Mouse (Mus musculus) neural tube, embryonic 11.5 days (tissue): ENCODE data around the gene Gm20431. TPM values are rescaled to one million over a fixed set of nuclear protein-coding genes. Genes with fewer than 3 reads are reported as not detected.

Experiments used
- ATAC-seq: fragments of 200-750 bp; cut with Nextera tagmentation; 2 replicates; pipeline ENCODE4 v1.8.0; 2017; ENCODE audit warnings: moderate number of reproducible peaks, mild to moderate bottlenecking, moderate TSS enrichment, moderate library complexity; ENCODE audit not compliant: insufficient read depth, low FRiP score, low TSS enrichment
- DNase-seq: peaks from one replicate; pipeline ENCODE4 v3.0.0-alpha.2; 2015; ENCODE audit warnings: low spot score
- H3K27ac ChIP-seq: fragments of 300-500 bp; sonication (generic); 2 replicates; pipeline ENCODE4 v1.5.1; 2014; ENCODE audit warnings: low read depth, mild to moderate bottlenecking, low read length
- H3K27me3 ChIP-seq: fragments of 300-500 bp; sonication (generic); 2 replicates; pipeline ENCODE4 v1.6.1; 2014; ENCODE audit warnings: mild to moderate bottlenecking, low read length, mixed read lengths; ENCODE audit not compliant: control insufficient read depth, insufficient read depth
- H3K36me3 ChIP-seq: fragments of 300-500 bp; sonication (generic); 2 replicates; pipeline ENCODE4 v1.6.1; 2014; ENCODE audit warnings: mild to moderate bottlenecking, low read length, moderate library complexity, mixed read lengths; ENCODE audit not compliant: control insufficient read depth, insufficient read depth
- H3K4me1 ChIP-seq: fragments of 300-500 bp; sonication (generic); 2 replicates; pipeline ENCODE4 v1.6.1; 2014; ENCODE audit warnings: low read length, mixed read lengths; ENCODE audit not compliant: control insufficient read depth, insufficient read depth
- H3K4me2 ChIP-seq: fragments of 300-500 bp; sonication (generic); 2 replicates; pipeline ENCODE4 v1.6.1; 2014; ENCODE audit warnings: low read depth, mild to moderate bottlenecking, moderate library complexity
- H3K4me3 ChIP-seq: fragments of 300-500 bp; sonication (generic); 2 replicates; pipeline ENCODE4 v1.5.1; 2014; ENCODE audit warnings: low read depth, low read length
- H3K9ac ChIP-seq: fragments of 300-500 bp; sonication (generic); 2 replicates; pipeline ENCODE4 v1.6.1; 2014; ENCODE audit warnings: mild to moderate bottlenecking, low read length
- H3K9me3 ChIP-seq: fragments of 300-500 bp; sonication (generic); 2 replicates; pipeline ENCODE4 v1.6.1; 2016; ENCODE audit warnings: low read length; ENCODE audit not compliant: control insufficient read depth
- WGBS: fragments of 180-500 bp; shearing (Covaris S2); extraction: QIAGEN DNeasy Blood & Tissue Kit; methylation state at CpG from one replicate; pipeline ENCODE4 v1.1.7; 2014; 5-methylcytosine and 5-hydroxymethylcytosine counted together
- polyA plus RNA-seq: library from polyadenylated mRNA; unstranded; fragments of >200 nt; fragmentation: Nextera tagmentation; extraction: Ambion mirVana; gene quantifications from 2 replicates; pipeline ENCODE4 v1.2.1, GENCODE M21; 2014

Gm20431 gene
- polyA plus RNA-seq, 1 experiment from 2014 or later, result not detected

DNA sequence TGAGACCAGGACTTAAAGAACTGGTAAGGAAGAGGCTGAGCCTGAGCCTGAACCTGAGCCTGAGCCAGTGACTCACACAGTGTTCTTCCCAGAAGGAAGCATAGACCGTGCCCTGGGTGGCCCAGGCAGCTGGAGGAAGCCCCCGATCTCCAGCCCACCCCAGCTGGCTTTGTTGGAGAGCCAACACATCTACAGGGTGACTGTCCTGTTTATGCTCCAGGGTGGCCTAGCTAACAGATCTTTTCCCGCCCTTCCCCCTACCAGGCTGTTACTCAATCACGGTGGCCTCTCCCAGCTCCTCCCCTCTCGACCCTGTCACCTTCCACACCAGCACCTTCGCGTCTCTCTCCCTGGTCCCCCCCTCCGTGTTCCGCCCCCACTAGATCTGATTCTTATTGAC lies 74.3 kb downstream of the Gm20431 start:
- no peak overlapping the region for H3K27ac ChIP-seq
- peaks cover 18% of the 10 kb centered on the region for H3K4me1 ChIP-seq
- no peak for DNase-seq
- H3K4me2 ChIP-seq, result no peak overlapping the region
- no peaks in the 10 kb centered on the region for H3K9me3 ChIP-seq
- 19% methylated on average over 9 of the region's 9 CpGs for WGBS
- H3K36me3 ChIP-seq, result no peaks in the 10 kb centered on the region
- no peak overlapping the region for H3K9ac ChIP-seq
- H3K4me3 ChIP-seq, result no peak overlapping the region
- no peaks in the 10 kb centered on the region for H3K27me3 ChIP-seq
- no peak for ATAC-seq

- ATAC-seq (no peak), DNase-seq (no peak)
- no peaks in the 10 kb centered on the region for H3K27me3 ChIP-seq
- no peak overlapping the region for H3K9ac ChIP-seq
- no peak overlapping the region for H3K4me2 ChIP-seq
- H3K4me3 ChIP-seq, result no peak overlapping the region
- peaks cover 18% of the 10 kb centered on the region for H3K4me1 ChIP-seq
- WGBS, result 20% methylated on average over 8 of the region's 8 CpGs
- no peaks in the 10 kb centered on the region for H3K9me3 ChIP-seq
- H3K36me3 ChIP-seq, result no peaks in the 10 kb centered on the region
- H3K27ac ChIP-seq, result 0 out of 2 replicates have a peak overlapping the region, but pooled peaks have one; percentile 11
Observed at GRCm38 (mm10) chr2:167586041-167586440, 75.3 kb downstream of the Gm20431 start.

GRCm38 (mm10) chr2:167585273-167585672 lies 76.0 kb downstream of the Gm20431 start:
- WGBS, result 85% methylated on average over 2 of the region's 2 CpGs
- no peak for ATAC-seq
- Histone ChIP-seq H3K4me2 (no peak overlapping the region), H3K27ac (no peak overlapping the region), H3K9me3 (no peaks in the 10 kb centered on the region), H3K27me3 (no peaks in the 10 kb centered on the region), H3K9ac (no peak overlapping the region), H3K4me3 (no peak overlapping the region), H3K36me3 (no peaks in the 10 kb centered on the region), H3K4me1 (peaks cover 18% of the 10 kb centered on the region)
- no peak for DNase-seq

- 0 out of 2 replicates have a peak overlapping the region, but pooled peaks have one; percentile 14 for H3K27ac ChIP-seq
- no peak overlapping the region for H3K4me2 ChIP-seq
- no peak for DNase-seq
- 30% methylated on average over 10 of the region's 10 CpGs for WGBS
- no peak overlapping the region for H3K4me3 ChIP-seq
- no peaks in the 10 kb centered on the region for H3K36me3 ChIP-seq
- no peak overlapping the region for H3K9ac ChIP-seq
- H3K9me3 ChIP-seq, result no peaks in the 10 kb centered on the region
- no peak for ATAC-seq
- peaks cover 11% of the 10 kb centered on the region; the same call in 1 of the 2 replicates for H3K4me1 ChIP-seq
- no peaks in the 10 kb centered on the region for H3K27me3 ChIP-seq
Observed at GRCm38 (mm10) chr2:167583161-167583952, 77.9 kb downstream of the Gm20431 start.

GRCm38 (mm10) chr2:167578521-167578920 lies 82.8 kb downstream of the Gm20431 start:
- H3K9ac ChIP-seq, result no peak overlapping the region
- H3K27ac ChIP-seq, result no peak overlapping the region
- H3K27me3 ChIP-seq, result no peaks in the 10 kb centered on the region
- H3K4me2 ChIP-seq, result no peak overlapping the region
- no peaks in the 10 kb centered on the region for H3K36me3 ChIP-seq
- 30% methylated on average over 5 of the region's 5 CpGs for WGBS
- no peak overlapping the region for H3K4me3 ChIP-seq
- peaks cover 9% of the 10 kb centered on the region; the same call in 1 of the 2 replicates for H3K4me1 ChIP-seq
- no peaks in the 10 kb centered on the region for H3K9me3 ChIP-seq
- DNase-seq, result no peak
- ATAC-seq, result no peak

GRCm38 (mm10) chr2:167577186-167577785 lies 84.0 kb downstream of the Gm20431 start:
- Histone ChIP-seq H3K27ac (no peak overlapping the region), H3K27me3 (no peaks in the 10 kb centered on the region), H3K4me2 (no peak overlapping the region), H3K9me3 (no peaks in the 10 kb centered on the region), H3K9ac (no peak overlapping the region), H3K4me1 (0 out of 2 replicates have a peak, but pooled peaks cover 3% of the 10 kb centered on the region), H3K36me3 (no peaks in the 10 kb centered on the region), H3K4me3 (no peak overlapping the region)
- no peak for DNase-seq
- ATAC-seq, result no peak
- WGBS, result 63% methylated on average over 9 of the region's 9 CpGs

DNA sequence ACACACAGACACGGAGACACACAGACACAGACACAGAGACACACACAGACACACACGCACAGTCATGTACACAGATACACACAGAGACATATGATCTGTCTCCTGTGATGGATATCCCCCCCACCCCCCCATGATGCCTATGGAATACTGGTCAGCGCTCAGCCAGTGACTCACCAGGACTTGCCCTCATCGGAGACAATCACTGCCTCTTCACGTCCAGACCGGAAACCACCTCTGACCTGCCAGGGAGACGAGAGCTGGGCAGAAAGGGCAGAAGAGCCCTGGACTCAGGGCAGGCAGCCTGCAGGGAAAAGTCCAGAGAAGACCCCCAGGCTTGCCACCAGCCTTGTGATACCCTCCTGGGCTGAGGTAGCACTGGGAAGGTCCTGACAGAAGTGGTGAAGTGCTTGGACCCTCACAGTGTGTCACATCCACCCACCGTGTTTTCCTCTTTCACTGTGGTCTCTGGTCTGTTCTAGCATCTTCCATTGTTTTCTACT lies 85.1 kb downstream of the Gm20431 start:
- Histone ChIP-seq H3K9ac (no peak overlapping the region), H3K36me3 (no peaks in the 10 kb centered on the region), H3K4me3 (no peak overlapping the region), H3K27me3 (no peaks in the 10 kb centered on the region), H3K27ac (no peak overlapping the region), H3K4me2 (no peak overlapping the region), H3K9me3 (no peaks in the 10 kb centered on the region), H3K4me1 (0 out of 2 replicates have a peak, but pooled peaks cover 3% of the 10 kb centered on the region)
- WGBS, result 84% methylated on average over 8 of the region's 8 CpGs
- no peak for ATAC-seq
- DNase-seq, result no peak

DNA sequence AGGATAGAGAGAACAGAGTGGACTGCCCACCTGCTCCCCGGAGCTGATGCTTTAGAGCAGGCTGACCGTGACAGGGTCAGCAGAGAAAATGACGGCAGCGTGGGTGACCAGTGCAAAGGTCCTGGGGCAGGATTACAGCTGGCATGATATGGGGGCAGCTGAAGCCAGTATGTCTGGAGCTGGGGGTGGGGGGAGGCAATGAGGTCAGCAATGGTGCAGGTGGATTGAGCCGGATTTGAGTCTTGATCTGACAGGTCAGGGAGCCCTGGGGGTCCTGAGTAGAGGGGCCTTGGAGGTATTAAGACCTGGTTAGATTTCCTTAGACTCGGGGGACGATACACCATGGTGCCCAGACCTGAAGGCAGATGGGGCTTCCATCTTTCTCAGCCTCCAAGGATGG lies 85.7 kb downstream of the Gm20431 start:
- no peaks in the 10 kb centered on the region for H3K36me3 ChIP-seq
- DNase-seq (no peak), ATAC-seq (no peak)
- H3K9me3 ChIP-seq, result no peaks in the 10 kb centered on the region
- H3K4me1 ChIP-seq, result 0 out of 2 replicates have a peak, but pooled peaks cover 3% of the 10 kb centered on the region
- no peak overlapping the region for H3K4me2 ChIP-seq
- no peak overlapping the region for H3K9ac ChIP-seq
- WGBS, result 87% methylated on average over 7 of the region's 7 CpGs
- no peak overlapping the region for H3K27ac ChIP-seq
- H3K4me3 ChIP-seq, result no peak overlapping the region
- no peaks in the 10 kb centered on the region for H3K27me3 ChIP-seq
